Mouse (Mus musculus) layer of hippocampus, postnatal 10 days (tissue): Measurements from ENCODE around the gene Alox15. TPM values are rescaled to one million over a fixed set of nuclear protein-coding genes. Genes with fewer than 3 reads are reported as not detected.
"Not testable (repeated sequence)": the region's sequence is repeated elsewhere in the genome, so short reads cannot be mapped to it uniquely, and the experiment has no call there.

ENCODE experiments used
- DNase-seq, 2 experiments: peaks; one replicate each; pipeline ENCODE4 v3.0.0; 2021; ENCODE audit warnings: low spot score in 2 of 2
- long read RNA-seq: library from polyadenylated mRNA; stranded (forward); transcript quantifications from one replicate; pipeline ENCODE4 v2.0.0, GENCODE M21; 2023
- total RNA-seq, 2 experiments: library from RNA; stranded (reverse); gene quantifications; 2 replicates each; pipeline ENCODE4 v1.2.3; 2021

Gene Alox15
- total RNA-seq = not detected
- long read RNA-seq = 0 reads

DNA sequence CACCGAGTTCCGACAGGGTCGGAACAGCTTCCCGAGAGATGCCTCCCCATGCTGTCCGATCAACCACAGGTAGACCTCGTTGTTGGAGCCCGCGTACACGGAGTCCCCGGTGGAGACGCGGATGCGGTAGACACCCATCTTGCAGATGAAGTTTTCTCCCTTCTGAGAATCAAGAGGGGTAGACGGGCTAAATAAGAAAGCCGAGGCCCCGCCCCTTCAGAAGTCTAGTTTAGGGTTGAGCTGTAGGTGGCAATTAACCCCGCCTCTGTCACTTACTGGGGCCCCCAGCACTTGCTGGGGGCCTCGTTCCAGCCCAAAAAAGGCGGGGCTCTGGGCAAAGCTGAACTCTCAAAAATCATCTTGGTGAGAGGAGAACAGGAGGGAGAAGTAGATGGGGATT lies at the start of gene Alox15:
TSS of gene Alox15 (minus strand) at position 164 of the 400 bp plus-strand sequence.
- DNase-seq = no peak

DNA sequence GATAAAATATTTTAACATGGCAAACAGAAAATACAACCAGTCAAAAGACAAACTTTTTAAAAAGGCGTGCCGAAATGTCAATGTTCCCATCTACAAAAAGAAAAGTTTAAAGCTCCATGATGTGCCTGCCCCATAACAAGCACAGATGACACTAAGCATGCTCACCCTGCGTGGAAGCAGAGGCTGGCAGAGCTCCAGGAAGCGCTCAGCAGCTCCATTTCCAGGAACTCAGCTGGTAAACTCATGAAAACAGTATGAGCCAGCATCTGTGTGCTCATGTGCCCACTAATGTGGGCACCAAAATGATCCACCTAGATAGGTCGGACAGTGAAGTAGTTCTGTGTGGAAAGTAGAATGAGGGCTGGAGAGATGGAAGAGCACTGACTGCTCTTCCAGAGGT lies 37.6 kb upstream of the Alox15 start:
- DNase-seq = peak; percentile 39

DNA sequence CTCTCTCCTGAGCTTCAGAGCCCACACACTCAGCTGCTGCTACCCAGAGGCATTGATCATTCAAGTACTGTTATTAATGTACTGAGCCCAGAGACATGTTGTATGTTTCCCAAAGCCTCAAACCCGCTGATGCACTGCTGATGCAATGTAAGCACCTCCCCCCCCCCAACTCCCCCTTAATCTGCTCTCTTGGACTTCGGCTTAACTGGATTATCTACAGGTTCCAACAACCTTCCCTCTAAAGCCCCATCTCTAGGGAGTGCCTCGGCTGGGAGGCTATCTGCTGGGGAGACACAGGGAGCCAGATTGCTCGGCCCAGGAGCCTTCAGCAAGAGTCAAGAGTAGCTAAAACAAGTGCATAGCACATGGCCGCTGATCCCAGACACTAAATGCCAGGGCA lies 35.6 kb upstream of the Alox15 start:
- no peak for DNase-seq

DNA sequence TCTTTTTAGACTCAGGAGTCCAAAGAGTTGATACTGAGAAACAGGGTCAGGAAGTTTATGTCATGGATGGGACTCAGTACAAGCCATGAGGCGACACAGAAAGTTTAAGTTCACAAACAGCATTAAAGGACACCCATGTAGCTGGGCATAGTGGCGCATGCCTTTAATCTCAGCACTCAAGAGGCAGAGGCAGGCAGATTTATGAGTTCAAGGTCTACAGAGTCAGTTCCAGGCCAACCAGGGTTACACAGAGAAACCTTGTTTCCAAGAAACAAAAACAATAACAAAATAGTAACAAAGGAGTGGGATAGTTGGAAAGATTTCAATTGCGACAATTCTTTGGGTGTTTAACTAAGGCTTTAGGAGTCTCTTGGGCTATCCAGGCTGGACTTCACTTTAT lies 32.3 kb upstream of the Alox15 start:
- no peak for DNase-seq

DNA sequence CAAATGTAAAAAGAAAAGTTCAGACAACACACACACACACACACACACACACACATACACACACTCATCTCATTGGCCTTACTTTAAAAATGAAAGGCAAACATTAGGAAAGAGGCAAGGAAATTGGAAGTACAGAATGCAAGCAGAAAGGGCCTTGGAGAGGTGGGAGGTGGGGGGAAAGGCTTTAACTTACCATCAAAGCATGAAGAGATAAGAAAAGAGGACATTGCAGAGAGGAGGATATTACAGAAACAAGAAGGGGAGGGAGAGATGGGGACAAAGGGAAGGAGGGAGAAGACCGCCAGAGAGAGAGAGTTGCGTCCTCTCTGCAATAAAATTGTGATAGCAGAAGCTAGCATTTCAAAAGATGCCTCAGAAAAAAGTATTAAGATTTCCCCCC lies 29.5 kb upstream of the Alox15 start:
- DNase-seq = no peak

DNA sequence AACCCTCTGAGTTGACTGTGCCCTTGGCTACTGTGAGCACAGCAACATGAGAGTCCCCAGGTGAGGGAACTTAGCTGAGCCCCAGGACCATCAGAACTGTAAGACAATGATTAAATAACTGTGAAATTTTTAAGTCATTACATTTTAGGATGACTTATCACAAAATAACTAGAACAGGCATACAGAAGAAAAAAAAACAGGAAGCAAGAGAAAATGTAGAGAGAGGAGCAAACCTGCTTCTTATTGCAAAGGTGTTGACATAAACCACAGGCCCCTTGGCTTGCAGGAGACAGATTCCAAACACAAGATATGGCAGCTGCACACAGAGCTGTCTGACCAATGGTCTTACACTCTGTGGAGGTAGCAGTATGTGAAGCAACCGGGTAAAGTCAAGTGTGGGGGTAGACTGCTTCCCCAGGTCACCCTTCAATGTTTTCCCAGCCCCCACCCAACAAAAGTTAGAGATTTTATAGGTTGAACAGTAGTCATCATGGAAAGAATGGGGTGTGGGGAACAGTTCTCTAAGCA lies 28.7 kb upstream of the Alox15 start:
- no peak for DNase-seq

DNA sequence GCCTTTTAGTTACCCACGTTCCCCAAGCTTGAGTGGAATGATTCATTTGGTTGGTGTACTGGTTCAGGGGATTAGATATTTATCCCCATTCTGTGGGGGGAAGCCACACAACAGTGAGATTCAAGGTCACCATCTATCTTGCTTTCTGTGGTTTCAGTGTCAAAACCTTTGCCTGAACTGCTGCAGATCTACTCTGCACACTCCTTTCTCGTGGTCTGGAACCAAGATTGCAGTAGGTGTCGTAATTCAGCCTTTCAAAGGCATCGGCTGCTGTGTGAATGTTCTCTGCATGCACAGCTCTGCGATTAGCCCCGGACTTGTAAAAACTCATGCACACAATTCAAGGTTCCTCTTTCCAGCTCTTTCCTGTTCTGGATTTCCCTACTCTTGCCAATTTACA lies 24.2 kb upstream of the Alox15 start:
- DNase-seq = no peak

DNA sequence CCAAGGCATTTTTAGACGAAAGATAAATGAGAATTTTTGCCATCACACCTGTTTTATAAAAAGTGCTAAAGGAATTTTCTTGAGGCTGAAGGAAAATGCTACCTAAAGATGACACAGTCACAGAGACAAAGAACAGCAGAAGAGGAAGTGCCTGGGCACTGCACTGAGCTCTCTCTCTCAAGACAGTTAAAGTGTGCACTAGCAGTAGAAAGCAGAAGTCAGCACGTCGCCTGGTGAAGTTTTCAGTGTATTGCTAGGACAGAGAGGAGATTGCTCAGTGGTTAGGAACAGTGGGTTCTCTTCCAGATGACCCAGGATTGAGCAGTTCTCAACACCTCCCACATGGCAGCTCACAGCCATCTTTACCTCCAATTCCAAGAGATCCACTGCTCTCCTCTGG lies 22.5 kb upstream of the Alox15 start:
- no peak for DNase-seq

DNA sequence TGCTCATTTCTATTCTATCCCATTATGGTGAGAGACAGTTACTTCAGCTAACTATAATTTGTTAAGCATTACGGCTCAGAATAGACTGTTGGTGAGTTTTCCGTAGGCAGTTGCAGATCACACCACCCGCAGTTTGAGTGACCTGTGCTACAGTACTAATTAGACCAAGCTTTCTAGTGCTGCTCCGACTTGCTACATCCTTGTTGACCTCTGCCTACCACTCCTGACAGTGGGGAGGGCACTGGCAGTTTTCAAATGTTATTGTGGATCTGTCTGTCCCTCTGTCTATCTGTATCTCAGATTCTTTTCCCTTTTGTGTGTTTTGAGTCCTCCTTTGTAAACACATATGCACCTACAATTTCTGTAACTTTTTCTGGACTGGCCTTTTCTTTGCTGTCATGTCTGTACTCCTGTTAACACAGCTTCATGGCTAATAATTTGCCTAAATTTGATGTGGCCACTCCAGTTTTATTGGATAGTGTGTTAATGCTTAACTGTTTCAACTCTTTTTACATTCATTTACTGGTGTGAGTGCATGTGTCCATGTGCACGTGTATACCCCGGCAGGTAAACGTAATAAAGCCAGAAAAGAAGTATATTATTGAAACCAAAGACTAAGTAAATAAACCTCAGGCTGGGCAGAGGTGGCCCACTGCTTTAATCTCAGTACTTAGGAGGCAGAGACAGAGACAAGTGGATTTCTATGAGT lies 21.2 kb upstream of the Alox15 start:
- DNase-seq = no peak

DNA sequence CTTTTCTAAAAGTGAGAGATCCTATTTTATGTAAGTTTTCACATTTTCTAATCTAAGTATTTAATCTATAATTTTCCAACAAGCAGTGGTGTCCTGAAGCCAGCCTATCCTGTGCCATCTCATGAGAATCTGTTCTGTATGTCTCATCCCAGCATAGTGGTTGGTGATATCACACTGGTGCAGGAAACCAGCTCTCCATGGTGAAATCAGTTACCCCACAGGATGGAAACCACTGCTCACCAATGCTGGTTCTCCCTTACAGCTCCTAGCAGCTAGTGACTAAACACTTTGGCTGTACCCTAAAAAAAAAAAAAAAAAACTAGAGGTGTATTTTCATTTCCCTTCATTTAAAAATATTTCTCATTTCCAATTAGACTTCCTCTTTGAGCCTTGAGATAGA lies 20.6 kb upstream of the Alox15 start:
- no peak for DNase-seq

DNA sequence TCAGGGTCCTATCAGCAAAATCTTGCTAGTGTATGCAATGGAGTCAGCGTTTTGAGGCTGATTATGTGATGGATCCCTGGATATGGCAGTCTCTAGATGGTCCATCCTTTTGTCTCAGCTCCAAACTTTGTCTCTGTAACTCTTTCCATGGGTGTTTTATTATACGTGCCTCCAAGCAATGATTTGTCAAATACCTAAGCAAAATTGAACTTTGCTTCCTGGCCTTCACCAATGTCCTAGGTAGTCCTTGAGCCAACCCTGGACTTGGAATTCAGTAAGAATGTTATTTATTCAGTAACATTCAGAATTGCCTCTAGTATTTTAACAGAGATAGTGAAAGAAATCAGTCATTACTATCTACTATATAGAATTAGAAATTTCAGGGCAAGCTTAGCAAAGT lies 16.8 kb upstream of the Alox15 start:
- not testable (repeated sequence) for DNase-seq

DNA sequence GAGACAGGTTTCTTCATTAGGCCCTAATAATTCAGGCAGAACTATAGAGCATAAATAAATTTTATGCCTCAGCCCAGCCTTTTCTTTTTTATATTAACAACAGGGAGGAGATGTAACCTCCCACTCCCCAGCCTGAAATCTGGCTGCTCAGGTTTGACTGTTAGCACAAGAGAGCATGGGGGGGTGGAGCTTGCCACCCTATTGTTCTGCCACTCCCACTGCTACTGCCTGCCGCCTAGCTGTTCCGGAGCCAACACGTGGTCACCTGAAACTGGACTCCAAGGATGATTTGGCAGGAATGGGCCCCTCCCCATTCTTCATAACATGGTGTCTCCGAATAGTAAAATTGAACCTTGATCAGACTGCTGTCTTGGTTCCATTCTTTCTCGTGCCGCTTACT lies 15.9 kb upstream of the Alox15 start:
- DNase-seq = not testable (repeated sequence)

DNA sequence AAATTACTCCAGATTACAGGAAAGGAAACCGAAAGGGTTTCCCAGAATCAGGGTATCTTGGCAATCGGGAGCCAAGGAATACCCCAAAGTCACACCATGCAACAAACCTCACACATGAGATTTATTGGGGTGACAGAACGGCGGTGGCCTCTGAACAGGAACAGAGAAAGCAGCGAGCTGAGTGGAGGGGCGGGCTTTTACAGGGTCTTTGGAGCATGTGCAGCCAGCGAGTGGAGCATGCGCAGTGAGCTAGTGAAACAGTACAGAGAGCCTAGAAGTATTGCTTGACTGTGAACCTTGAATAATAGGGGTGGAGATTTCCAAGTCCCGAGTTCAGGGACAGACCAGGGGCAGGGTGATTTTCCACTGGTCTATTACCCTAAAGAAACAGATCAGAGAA lies 3.2 kb downstream of the Alox15 start:
- no peak for DNase-seq

DNA sequence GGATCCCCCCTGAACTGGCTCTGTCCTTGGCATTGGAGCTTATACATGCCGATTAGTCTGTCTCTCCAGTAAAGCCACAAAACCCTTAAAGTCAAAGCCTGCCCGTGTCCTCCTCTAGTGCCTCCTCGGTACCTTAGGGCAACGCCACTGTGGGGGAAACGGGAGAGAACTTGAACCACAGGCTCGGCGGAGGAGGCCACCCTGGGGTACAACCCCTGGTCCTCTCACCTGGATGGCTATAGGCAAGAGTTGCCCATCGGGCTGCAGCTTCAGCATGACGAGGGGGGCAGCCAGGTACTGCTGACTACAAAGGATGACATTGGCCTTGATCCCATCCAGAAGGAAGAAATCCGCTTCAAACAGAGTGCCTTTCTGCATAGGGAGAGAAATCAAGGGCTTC lies 4.0 kb downstream of the Alox15 start:
- DNase-seq = no peak

DNA sequence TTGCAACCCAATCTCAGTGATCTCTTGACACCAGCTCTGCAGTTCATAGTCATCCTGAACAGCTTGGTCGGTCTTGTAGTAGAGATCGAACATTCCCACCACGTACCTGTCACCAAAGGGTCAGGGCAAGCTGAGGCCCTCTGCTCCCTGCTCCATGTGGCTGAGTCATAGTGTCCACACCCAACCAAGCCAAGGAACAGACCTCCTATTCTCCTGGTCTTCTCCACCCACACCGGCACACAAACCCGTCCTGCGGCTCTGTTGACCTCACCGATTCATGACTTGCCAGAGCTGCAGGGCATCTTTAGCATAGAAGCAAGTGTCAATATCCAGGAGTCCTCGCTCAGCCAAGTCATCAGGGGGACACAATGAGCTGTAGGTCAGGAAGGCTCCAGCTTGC lies 6.3 kb downstream of the Alox15 start:
- DNase-seq = no peak

DNA sequence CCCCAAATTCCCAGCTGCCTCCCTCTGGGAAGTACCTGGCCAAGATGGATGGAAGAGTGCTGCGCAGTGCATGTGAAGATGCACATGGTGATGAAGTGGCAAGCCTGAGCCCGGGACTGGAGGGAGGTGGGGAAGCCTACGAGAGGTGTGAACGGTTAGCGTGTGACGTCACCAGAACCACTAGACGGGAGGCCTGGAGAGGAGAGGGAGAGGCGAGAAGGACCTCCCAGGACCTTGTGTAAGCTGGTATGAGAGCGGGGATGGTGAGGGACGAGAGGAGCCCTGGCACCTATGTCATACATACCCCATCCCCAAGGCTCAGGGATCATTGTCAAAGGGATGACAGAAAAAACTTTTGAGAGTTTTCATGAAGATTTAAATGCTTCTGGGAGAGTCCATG lies 6.8 kb downstream of the Alox15 start:
- no peak for DNase-seq

DNA sequence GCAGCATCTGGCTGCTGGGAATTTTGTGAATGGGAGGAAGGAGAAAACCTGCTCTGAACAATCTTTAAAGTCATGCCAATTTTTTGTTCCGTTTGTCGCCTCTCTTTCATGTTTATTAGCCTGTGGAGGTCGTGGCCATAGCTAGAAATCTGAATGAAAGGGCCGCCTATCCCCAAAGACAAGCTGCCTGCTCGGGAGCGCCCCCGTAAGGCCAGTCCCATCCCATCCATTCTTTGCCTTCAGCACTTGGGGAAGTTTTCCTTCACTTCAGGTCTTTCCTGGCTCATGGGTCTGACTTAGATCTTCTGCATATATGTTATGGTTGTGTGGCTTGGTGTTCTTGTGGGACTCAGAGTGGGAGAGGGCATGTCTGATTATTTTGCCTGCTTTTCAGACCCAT lies 12.3 kb downstream of the Alox15 start:
- DNase-seq = no peak

DNA sequence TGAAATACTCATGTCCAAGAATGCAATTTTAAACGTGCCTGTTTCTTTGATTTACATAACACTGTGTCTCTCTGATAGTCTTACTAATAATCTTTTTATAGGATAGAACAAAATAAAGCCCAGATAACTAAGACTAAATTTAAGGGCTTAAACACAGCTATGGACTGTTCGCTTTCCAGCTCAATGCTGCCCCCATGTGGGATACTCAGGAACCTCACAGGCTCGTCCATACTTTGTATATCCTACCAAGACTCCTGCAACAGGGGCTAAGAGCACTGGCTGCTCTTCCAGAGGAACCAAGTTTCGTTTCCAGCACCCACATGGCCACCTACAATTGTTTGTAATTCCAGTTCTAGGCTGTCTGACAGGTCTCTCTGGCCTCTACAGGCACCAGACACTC lies 17.4 kb downstream of the Alox15 start:
- DNase-seq = peak; percentile 76 to 79

DNA sequence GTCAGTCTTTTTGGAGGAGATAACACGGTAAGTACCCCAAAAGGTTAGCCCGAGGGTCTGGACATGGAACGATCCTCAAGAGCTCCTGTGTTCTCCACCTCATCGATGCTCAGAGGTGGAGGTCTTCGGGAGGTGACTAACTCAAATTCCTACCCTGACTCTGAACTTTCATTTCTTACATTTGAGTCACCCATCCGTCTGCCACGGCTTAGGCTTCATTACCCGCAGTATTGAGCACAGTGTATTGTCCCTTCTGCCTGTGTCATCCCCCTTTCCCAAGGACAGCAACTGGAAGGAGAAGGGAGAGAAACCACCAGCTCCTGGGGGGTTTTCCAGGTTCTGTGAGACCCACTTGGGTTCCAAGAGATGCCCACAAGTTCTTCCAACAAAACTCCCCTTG lies 27.1 kb downstream of the Alox15 start:
- DNase-seq = no peak

DNA sequence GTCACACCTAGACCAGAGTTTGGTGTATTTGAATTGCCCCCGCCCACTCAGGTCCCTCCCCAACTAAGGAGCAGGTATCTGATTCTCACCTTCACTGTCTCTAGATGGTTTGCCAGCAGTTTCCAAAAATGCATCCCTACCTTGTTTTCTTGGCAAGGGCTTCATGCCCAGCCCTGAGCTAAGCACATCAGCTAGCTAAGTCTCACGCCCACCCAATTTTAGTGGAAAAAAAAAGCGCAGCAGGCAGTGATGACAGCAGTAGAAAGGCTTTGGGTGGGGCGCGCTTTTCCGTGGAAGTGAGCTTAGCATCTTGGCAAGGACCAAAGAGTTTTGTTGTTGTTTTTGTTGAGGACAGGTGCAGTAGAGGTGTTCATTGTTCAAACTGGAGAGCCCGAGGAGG lies 29.3 kb downstream of the Alox15 start, which contains the start of gene Alox12e:
TSS of gene Alox12e (minus strand) at position 101 of the 400 bp plus-strand sequence.
- no peak for DNase-seq

DNA sequence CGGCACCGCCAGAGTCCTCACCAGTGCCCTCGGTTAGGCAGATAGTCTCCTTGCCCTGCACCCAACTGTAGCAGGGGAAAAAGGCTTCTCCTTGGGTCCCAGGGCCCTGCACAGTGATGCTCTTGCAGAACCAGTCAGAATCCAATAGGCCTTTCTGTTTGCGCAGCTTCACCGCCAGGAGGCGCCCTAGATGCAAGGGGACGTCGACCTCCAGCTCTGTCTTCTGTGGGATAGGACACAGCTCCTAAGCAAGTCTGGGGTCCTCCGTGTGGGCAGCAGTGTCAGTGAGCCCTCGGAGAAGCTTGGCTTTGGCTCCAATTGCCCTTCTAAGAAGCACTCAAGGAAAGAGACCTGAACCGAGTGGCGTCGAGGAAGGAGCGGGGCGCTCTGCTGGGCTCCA lies 30.2 kb downstream of the Alox15 start:
- DNase-seq = peak; percentile 55 to 57

DNA sequence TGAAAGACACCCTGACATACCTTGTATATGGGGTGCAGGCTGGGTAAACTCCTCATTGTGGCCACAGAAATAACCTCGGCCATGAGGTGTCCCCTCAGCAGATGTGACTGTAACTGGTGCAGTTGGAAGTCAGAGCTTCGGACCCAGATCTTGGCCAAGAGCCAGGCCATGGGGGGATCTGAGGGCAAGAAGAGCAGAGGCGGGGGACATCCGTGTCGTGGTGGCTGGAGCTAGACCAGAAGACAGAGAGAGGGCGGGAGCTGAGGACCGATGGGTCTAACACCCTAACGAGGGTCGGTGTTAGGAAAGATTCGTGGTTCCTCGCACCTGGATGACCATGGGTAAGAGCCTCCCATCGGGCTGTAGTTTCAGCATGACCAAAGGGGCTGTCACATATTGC lies 32.2 kb downstream of the Alox15 start:
- DNase-seq = no peak

DNA sequence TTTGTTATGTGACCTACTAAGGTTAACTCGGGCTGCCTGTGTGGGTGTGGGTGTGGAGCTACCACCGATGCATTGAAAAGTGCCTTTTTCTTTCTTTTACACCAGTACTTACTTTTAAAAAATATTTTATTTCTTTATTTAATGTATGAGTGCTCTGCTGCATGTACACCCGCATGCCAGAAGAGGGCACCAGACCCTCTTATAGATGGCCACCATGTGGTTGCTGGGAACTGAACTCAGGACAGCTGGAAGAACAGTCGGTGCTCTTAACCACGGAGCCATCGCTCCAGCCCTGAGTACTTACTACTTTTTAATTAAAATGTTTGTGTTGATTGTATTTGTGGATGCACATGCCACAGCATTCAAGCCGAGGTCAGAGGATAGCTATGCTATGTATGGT lies 38.0 kb downstream of the Alox15 start:
- no peak for DNase-seq
